Mouse (Mus musculus) embryonic fibroblast, embryonic 13.5 days (primary cell): ENCODE results near the gene Lrrc14b.

Experiments
- CTCF ChIP-seq: IDR thresholded peaks from 2 replicates; pipeline ENCODE4 v1.5.1; 2011; ENCODE audit warnings: mild to moderate bottlenecking, control low read depth, low read length, moderate library complexity, borderline replicate concordance; ENCODE audit not compliant: insufficient read depth
- POLR2A ChIP-seq: IDR thresholded peaks from 2 replicates; pipeline ENCODE4 v1.6.1; 2011; ENCODE audit warnings: low read depth, mild to moderate bottlenecking, control low read depth, low read length, moderate library complexity

DNA sequence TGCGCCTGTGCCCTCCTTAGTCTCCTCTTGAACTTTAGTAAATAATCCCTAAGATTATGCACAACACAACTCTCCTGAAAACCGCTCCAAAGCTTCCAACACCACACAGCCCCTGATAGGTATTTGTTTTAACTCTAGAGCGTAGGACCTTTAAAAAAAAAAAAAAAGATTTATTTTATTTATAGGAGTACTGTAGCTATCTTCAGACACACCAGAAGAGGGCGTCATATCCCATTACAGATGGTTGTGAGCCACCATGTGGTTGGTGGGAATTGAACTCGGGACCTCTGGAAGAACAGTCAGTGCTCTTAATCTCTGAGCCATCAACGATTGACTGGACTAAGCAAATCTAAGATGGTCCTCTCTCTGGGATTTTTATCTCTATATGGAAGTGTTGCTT lies 25.9 kb upstream of the Lrrc14b start:
- TF ChIP-seq CTCF (no peak), POLR2A (no peak)
